Mouse (Mus musculus): ENCODE measurements around the gene Mlkl. TPM values are rescaled to one million over a fixed set of nuclear protein-coding genes. Genes with fewer than 3 reads are reported as not detected.

The Mlkl gene
- polyA plus RNA-seq (2015; fragmentation: Nextera tagmentation; extraction: Ambion mirVana) = 2.6 and 2.7 TPM in 2 replicates

DNA sequence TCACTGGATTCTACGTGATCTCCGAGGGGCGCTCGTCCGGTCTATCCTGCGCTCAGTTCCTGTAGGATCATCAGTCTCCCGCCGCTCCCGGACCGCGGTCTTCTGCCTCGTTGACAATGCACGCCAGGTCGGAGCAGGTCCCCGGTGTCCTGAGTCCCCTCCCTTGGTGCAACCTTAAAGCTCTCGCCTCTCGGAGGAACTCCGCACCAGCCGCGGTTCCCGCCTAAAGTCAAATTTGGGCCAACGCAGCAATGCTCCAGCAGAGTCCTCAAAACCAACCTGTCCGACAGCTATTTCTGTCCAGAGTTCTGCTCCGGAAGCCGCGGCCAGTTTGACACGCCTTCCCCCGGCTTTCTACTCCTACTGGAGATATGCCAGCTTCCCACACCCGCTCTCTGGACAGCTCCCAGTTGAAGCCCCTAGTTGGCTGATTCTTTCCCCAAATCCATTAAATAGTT lies at the start of gene Mlkl:
Gene Mlkl (minus strand): TSS at position 288 of the 458 bp plus-strand sequence.
- Histone ChIP-seq H3K4me1 (ENCODE audit: control insufficient read depth, insufficient read depth, low read length) (peaks cover 5% of the 10 kb centered on the region; the same call in 1 of the 2 replicates), H3K9me3 (replicated peaks; ENCODE audit: control insufficient read depth, low read length) (no peaks in the 10 kb centered on the region), H3K36me3 (ENCODE audit: control insufficient read depth, insufficient read depth, low read length) (no peaks in the 10 kb centered on the region), H3K27ac (ENCODE audit: low read length) (peak within 1 kb of the TSS; percentile 22; the same call in 1 of the 2 replicates), H3K4me3 (replicated peaks; ENCODE audit: low read length) (peak within 1 kb of the TSS; percentile 60), H3K27me3 (ENCODE audit: control insufficient read depth, insufficient read depth, low read length) (no peaks in the 10 kb centered on the region), H3K9ac (ENCODE audit: low read length) (peak within 1 kb of the TSS; percentile 69), H3K4me2 (ENCODE audit: low read depth, low read length) (peak within 1 kb of the TSS; percentile 96)
- ATAC-seq (ENCODE audit: insufficient read depth, low FRiP score) = no peak
- under 1% methylated on average over 29 of the region's 29 CpGs for WGBS

DNA sequence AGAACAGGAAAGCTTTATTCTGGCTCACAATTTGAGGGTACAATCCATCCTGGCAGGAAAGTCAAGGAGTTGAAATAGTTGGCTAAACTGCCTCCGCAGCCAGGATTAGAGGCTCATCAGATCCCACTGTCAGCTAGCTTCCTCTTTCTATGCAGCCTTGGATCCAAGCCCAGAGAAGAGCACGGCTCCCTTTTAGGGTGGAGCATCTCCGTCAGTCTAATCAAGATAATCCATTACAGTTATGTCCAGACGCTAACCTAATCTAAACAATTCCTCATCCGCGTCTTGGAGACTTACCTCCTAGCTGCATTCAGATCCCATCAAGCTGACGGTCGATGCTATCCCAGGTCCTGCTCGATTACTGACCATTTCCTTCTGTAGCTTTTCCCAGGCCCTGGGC lies 47.9 kb upstream of the Mlkl start:
- no peaks in the 10 kb centered on the region for H3K4me1 ChIP-seq (ENCODE audit: control insufficient read depth, insufficient read depth, low read length)
- no peak overlapping the region for H3K4me2 ChIP-seq (ENCODE audit: low read depth, low read length)
- no peak for ATAC-seq (ENCODE audit: insufficient read depth, low FRiP score)
- no peaks in the 10 kb centered on the region for H3K36me3 ChIP-seq (ENCODE audit: control insufficient read depth, insufficient read depth, low read length)
- H3K9me3 ChIP-seq (replicated peaks; ENCODE audit: control insufficient read depth, low read length) = no peaks in the 10 kb centered on the region
- no peaks in the 10 kb centered on the region for H3K27me3 ChIP-seq (ENCODE audit: control insufficient read depth, insufficient read depth, low read length)
- WGBS = 37% methylated on average over 9 of the region's 9 CpGs
- H3K4me3 ChIP-seq (replicated peaks; ENCODE audit: low read length) = no peak overlapping the region
- H3K9ac ChIP-seq (ENCODE audit: low read length) = no peak overlapping the region
- no peak overlapping the region for H3K27ac ChIP-seq (ENCODE audit: low read length)

GRCm38 (mm10) chr8:111384628-111385027 lies 46.7 kb upstream of the Mlkl start:
- ATAC-seq (ENCODE audit: insufficient read depth, low FRiP score) = no peak
- no peaks in the 10 kb centered on the region for H3K9me3 ChIP-seq (replicated peaks; ENCODE audit: control insufficient read depth, low read length)
- WGBS = 36% methylated on average over 2 of the region's 2 CpGs
- no peak overlapping the region for H3K27ac ChIP-seq (ENCODE audit: low read length)
- H3K27me3 ChIP-seq (ENCODE audit: control insufficient read depth, insufficient read depth, low read length) = no peaks in the 10 kb centered on the region
- no peaks in the 10 kb centered on the region for H3K4me1 ChIP-seq (ENCODE audit: control insufficient read depth, insufficient read depth, low read length)
- H3K36me3 ChIP-seq (ENCODE audit: control insufficient read depth, insufficient read depth, low read length) = no peaks in the 10 kb centered on the region
- no peak overlapping the region for H3K4me3 ChIP-seq (replicated peaks; ENCODE audit: low read length)
- no peak overlapping the region for H3K4me2 ChIP-seq (ENCODE audit: low read depth, low read length)
- no peak overlapping the region for H3K9ac ChIP-seq (ENCODE audit: low read length)

- Histone ChIP-seq H3K27ac (ENCODE audit: low read length) (no peak overlapping the region), H3K27me3 (ENCODE audit: control insufficient read depth, insufficient read depth, low read length) (no peaks in the 10 kb centered on the region), H3K4me3 (replicated peaks; ENCODE audit: low read length) (no peak overlapping the region), H3K4me2 (ENCODE audit: low read depth, low read length) (no peak overlapping the region), H3K4me1 (ENCODE audit: control insufficient read depth, insufficient read depth, low read length) (0 out of 2 replicates have a peak, but pooled peaks cover 3% of the 10 kb centered on the region), H3K9me3 (replicated peaks; ENCODE audit: control insufficient read depth, low read length) (no peaks in the 10 kb centered on the region), H3K9ac (ENCODE audit: low read length) (no peak overlapping the region), H3K36me3 (ENCODE audit: control insufficient read depth, insufficient read depth, low read length) (no peaks in the 10 kb centered on the region)
- WGBS = 53% methylated on average over 6 of the region's 6 CpGs
- no peak for ATAC-seq (ENCODE audit: insufficient read depth, low FRiP score)
These were observed 37.2 kb upstream of the Mlkl start for GRCm38 (mm10) chr8:111375192-111375591.

- H3K27ac ChIP-seq (ENCODE audit: low read length) = no peak overlapping the region
- H3K4me1 ChIP-seq (ENCODE audit: control insufficient read depth, insufficient read depth, low read length) = 0 out of 2 replicates have a peak, but pooled peaks cover 6% of the 10 kb centered on the region
- no peak overlapping the region for H3K4me3 ChIP-seq (replicated peaks; ENCODE audit: low read length)
- H3K9me3 ChIP-seq (replicated peaks; ENCODE audit: control insufficient read depth, low read length) = no peaks in the 10 kb centered on the region
- H3K4me2 ChIP-seq (ENCODE audit: low read depth, low read length) = no peak overlapping the region
- H3K36me3 ChIP-seq (ENCODE audit: control insufficient read depth, insufficient read depth, low read length) = no peaks in the 10 kb centered on the region
- H3K9ac ChIP-seq (ENCODE audit: low read length) = no peak overlapping the region
- ATAC-seq (ENCODE audit: insufficient read depth, low FRiP score) = no peak
- WGBS = 69% methylated on average over 9 of the region's 9 CpGs
- H3K27me3 ChIP-seq (ENCODE audit: control insufficient read depth, insufficient read depth, low read length) = no peaks in the 10 kb centered on the region
These were observed 31.7 kb upstream of the Mlkl start for GRCm38 (mm10) chr8:111369711-111370110.

- Histone ChIP-seq H3K4me1 (ENCODE audit: control insufficient read depth, insufficient read depth, low read length) (0 out of 2 replicates have a peak, but pooled peaks cover 6% of the 10 kb centered on the region), H3K4me2 (ENCODE audit: low read depth, low read length) (peak overlapping the region; percentile 34), H3K27ac (ENCODE audit: low read length) (peak overlapping the region; percentile 24; the same call in 1 of the 2 replicates), H3K4me3 (replicated peaks; ENCODE audit: low read length) (0 out of 2 replicates have a peak overlapping the region, but pooled peaks have one; percentile 12), H3K36me3 (ENCODE audit: control insufficient read depth, insufficient read depth, low read length) (no peaks in the 10 kb centered on the region), H3K27me3 (ENCODE audit: control insufficient read depth, insufficient read depth, low read length) (no peaks in the 10 kb centered on the region), H3K9ac (ENCODE audit: low read length) (peak overlapping the region; percentile 50), H3K9me3 (replicated peaks; ENCODE audit: control insufficient read depth, low read length) (no peaks in the 10 kb centered on the region)
- no peak for ATAC-seq (ENCODE audit: insufficient read depth, low FRiP score)
- 80% methylated on average over 8 of the region's 8 CpGs for WGBS
These were observed 29.4 kb upstream of the Mlkl start for GRCm38 (mm10) chr8:111367350-111367749.

DNA sequence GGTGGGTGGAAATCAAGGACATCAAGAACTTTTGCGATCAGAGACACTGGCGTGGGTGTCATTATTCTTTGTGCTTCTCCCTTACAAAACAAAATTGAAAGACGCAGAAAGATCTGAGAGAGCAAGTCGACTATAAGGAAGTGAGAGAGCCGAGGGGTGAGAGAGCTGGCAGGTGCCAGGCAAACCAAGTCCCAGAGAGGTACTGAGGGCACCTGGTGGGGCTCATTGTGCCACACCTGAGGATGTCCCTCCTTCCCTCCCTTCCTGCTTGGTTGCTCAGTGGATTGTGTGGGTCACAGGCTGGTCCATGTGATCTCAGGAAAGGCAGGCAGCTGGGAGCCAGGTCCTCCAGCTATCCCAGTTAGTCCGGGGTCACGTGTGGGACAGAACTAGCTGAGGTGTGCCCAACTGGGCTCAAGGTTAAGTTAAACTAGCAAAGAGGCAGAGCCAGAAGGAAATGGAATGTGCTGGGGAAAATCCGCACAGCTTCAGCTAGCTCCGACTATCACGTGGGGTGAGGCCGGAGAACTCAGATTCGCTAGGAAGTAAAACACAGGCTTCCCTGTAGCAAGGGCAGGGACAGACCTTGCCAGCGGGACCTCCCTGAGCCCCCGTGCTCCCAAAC lies 28.7 kb upstream of the Mlkl start:
- Histone ChIP-seq H3K4me3 (replicated peaks; ENCODE audit: low read length) (0 out of 2 replicates have a peak overlapping the region, but pooled peaks have one; percentile 12), H3K36me3 (ENCODE audit: control insufficient read depth, insufficient read depth, low read length) (no peaks in the 10 kb centered on the region), H3K9me3 (replicated peaks; ENCODE audit: control insufficient read depth, low read length) (no peaks in the 10 kb centered on the region), H3K4me1 (ENCODE audit: control insufficient read depth, insufficient read depth, low read length) (0 out of 2 replicates have a peak, but pooled peaks cover 6% of the 10 kb centered on the region), H3K9ac (ENCODE audit: low read length) (peak overlapping the region; percentile 50), H3K27me3 (ENCODE audit: control insufficient read depth, insufficient read depth, low read length) (no peaks in the 10 kb centered on the region), H3K27ac (ENCODE audit: low read length) (peak overlapping the region; percentile 24), H3K4me2 (ENCODE audit: low read depth, low read length) (peak overlapping the region; percentile 34)
- WGBS = 32% methylated on average over 14 of the region's 14 CpGs
- ATAC-seq (ENCODE audit: insufficient read depth, low FRiP score) = peak; percentile 80; the same call in 1 of the 2 replicates

DNA sequence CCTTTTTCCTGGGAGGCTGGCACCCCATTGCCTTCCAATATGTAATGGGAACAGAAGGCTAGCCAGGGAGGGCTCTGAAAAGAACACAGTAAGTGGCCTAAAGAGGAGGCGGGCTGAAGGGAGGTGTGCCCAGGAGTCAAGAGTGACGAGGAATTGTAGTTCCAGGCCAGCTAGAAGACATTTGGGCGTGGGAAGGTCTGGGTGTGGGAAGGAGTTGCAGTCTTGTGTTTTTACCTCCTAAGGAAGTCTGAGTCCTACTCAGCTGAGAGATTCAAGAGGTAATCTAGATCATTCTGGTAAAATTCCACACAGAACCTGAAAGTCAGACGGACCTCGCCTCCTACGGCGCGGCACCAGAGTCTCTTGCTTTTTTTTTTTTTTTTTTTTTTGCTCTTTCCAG lies 25.5 kb upstream of the Mlkl start:
- no peak overlapping the region for H3K27ac ChIP-seq (ENCODE audit: low read length)
- H3K36me3 ChIP-seq (ENCODE audit: control insufficient read depth, insufficient read depth, low read length) = no peaks in the 10 kb centered on the region
- H3K9me3 ChIP-seq (replicated peaks; ENCODE audit: control insufficient read depth, low read length) = no peaks in the 10 kb centered on the region
- no peak overlapping the region for H3K9ac ChIP-seq (ENCODE audit: low read length)
- 74% methylated on average over 8 of the region's 8 CpGs for WGBS
- no peaks in the 10 kb centered on the region for H3K27me3 ChIP-seq (ENCODE audit: control insufficient read depth, insufficient read depth, low read length)
- H3K4me1 ChIP-seq (ENCODE audit: control insufficient read depth, insufficient read depth, low read length) = no peaks in the 10 kb centered on the region
- no peak overlapping the region for H3K4me2 ChIP-seq (ENCODE audit: low read depth, low read length)
- no peak overlapping the region for H3K4me3 ChIP-seq (replicated peaks; ENCODE audit: low read length)
- no peak for ATAC-seq (ENCODE audit: insufficient read depth, low FRiP score)

GRCm38 (mm10) chr8:111360579-111361209 lies 22.7 kb upstream of the Mlkl start:
- Histone ChIP-seq H3K9ac (ENCODE audit: low read length) (no peak overlapping the region), H3K27me3 (ENCODE audit: control insufficient read depth, insufficient read depth, low read length) (no peaks in the 10 kb centered on the region), H3K9me3 (replicated peaks; ENCODE audit: control insufficient read depth, low read length) (no peaks in the 10 kb centered on the region), H3K4me1 (ENCODE audit: control insufficient read depth, insufficient read depth, low read length) (no peaks in the 10 kb centered on the region), H3K4me3 (replicated peaks; ENCODE audit: low read length) (no peak overlapping the region), H3K36me3 (ENCODE audit: control insufficient read depth, insufficient read depth, low read length) (no peaks in the 10 kb centered on the region), H3K27ac (ENCODE audit: low read length) (no peak overlapping the region), H3K4me2 (ENCODE audit: low read depth, low read length) (no peak overlapping the region)
- 55% methylated on average over 7 of the region's 7 CpGs for WGBS
- no peak for ATAC-seq (ENCODE audit: insufficient read depth, low FRiP score)
